Mouse (Mus musculus) erythroblast, embryonic 14.5 days (primary cell): ENCODE data around the gene Olfr763. TPM values are rescaled to one million over a fixed set of nuclear protein-coding genes. Genes with fewer than 3 reads are reported as not detected.
"Not testable (repeated sequence)": the region's sequence is repeated elsewhere in the genome, so short reads cannot be mapped to it uniquely, and the experiment has no call there.

Experiments used
- H3K27me3 ChIP-seq: 2 replicates; pipeline ENCODE4 v1.6.1; 2012; ENCODE audit warnings: inconsistent platforms; ENCODE audit not compliant: control insufficient read depth
- H3K36me3 ChIP-seq: 2 replicates; pipeline ENCODE4 v1.6.1; 2012; ENCODE audit warnings: mild to moderate bottlenecking, inconsistent platforms; ENCODE audit not compliant: control insufficient read depth
- H3K4me1 ChIP-seq: 2 replicates; pipeline ENCODE4 v1.6.1; 2012; ENCODE audit warnings: inconsistent platforms; ENCODE audit not compliant: control insufficient read depth
- H3K4me3 ChIP-seq: replicated peaks from 2 replicates; pipeline ENCODE3; 2012; ENCODE audit warnings: moderate library complexity, mild to moderate bottlenecking, inconsistent platforms
- H3K9me3 ChIP-seq: 2 replicates; pipeline ENCODE4 v1.6.1; 2012; ENCODE audit warnings: low read length, inconsistent platforms, mixed read lengths; ENCODE audit not compliant: control insufficient read depth
- GATA1 ChIP-seq: IDR thresholded peaks from 2 replicates; pipeline ENCODE4 v1.6.1; 2012; ENCODE audit warnings: low read length, inconsistent platforms, mixed read lengths
- TAL1 ChIP-seq: IDR thresholded peaks from 3 replicates; pipeline ENCODE4 v1.6.1; 2012; ENCODE audit warnings: low read length, inconsistent platforms, mixed read lengths
- polyA plus RNA-seq: library from polyadenylated mRNA; stranded (reverse); fragments of >175 nt; gene quantifications from 2 replicates; pipeline ENCODE4 v1.2.3, GENCODE M21; 2012

Olfr763 gene
- polyA plus RNA-seq, 1 experiment = not detected

- no peaks in the 10 kb centered on the region for H3K4me1 ChIP-seq
- H3K27me3 ChIP-seq = no peaks in the 10 kb centered on the region
- H3K4me3 ChIP-seq = no peak within 1 kb of the TSS
- no peaks in the 10 kb centered on the region for H3K36me3 ChIP-seq
- peaks cover 5% of the 10 kb centered on the region; the same call in 1 of the 2 replicates for H3K9me3 ChIP-seq
- TF ChIP-seq GATA1 = no peak
- no peak for TF ChIP-seq TAL1
Measured at GRCm38 (mm10) chr10:129039796-129040195, 29.2 kb downstream of the Olfr763 start, which contains the start of gene Olfr764-ps1. Gene Olfr764-ps1 (minus strand): TSS chr10:129039896.

GRCm38 (mm10) chr10:129049898-129050297 lies 39.3 kb downstream of the Olfr763 start, which contains the start of gene Olfr765:
Gene Olfr765 (minus strand): TSS chr10:129049998.
- not testable (repeated sequence) for H3K4me1 ChIP-seq, H3K27me3 ChIP-seq, H3K4me3 ChIP-seq, H3K9me3 ChIP-seq, H3K36me3 ChIP-seq

Other genes with a start within 250 kb of the Olfr763 start
- gene Mmp19, start 219.9 kb upstream of the Olfr763 start, polyA plus RNA-seq = 0.01 TPM in 1 of 2 replicates, not detected in the other
- 0.94 and 1.2 TPM in 2 replicates for gene Dnajc14, start 206.7 kb upstream of the Olfr763 start, polyA plus RNA-seq
- 0.07 and 0.09 TPM in 2 replicates for gene Tmem198b, start 206.4 kb upstream of the Olfr763 start, polyA plus RNA-seq
- gene Sarnp, start 193.5 kb upstream of the Olfr763 start, polyA plus RNA-seq = 1.4 and 2.5 TPM in 2 replicates
- gene Ormdl2, start 189.1 kb upstream of the Olfr763 start, polyA plus RNA-seq = 1.3 and 2.2 TPM in 2 replicates
- not detected in 2 replicates for gene Gdf11, start 119.1 kb upstream of the Olfr763 start, polyA plus RNA-seq
- 0.04 and 0.21 TPM in 2 replicates for gene Cd63, start 109.8 kb upstream of the Olfr763 start, polyA plus RNA-seq
- gene Rdh5, start 87.9 kb upstream of the Olfr763 start, polyA plus RNA-seq = 0.06 and 0.17 TPM in 2 replicates
- gene Bloc1s1, start 86.8 kb upstream of the Olfr763 start, polyA plus RNA-seq = 16.6 and 25.2 TPM in 2 replicates
- gene Itga7, start 77.0 kb upstream of the Olfr763 start, polyA plus RNA-seq = 0.07 TPM in 1 of 2 replicates, not detected in the other
- gene Mettl7b, start 49.8 kb upstream of the Olfr763 start, polyA plus RNA-seq = not detected in 2 replicates
- not detected in 2 replicates for gene Olfr9, start 21.4 kb upstream of the Olfr763 start, polyA plus RNA-seq
- gene Olfr764-ps1, start 29.1 kb downstream of the Olfr763 start, polyA plus RNA-seq = not detected in 2 replicates
- gene Olfr765, start 39.2 kb downstream of the Olfr763 start, polyA plus RNA-seq = not detected in 2 replicates
- gene Olfr766-ps1, start 58.2 kb downstream of the Olfr763 start, polyA plus RNA-seq = not detected in 2 replicates
- gene Olfr767, start 72.1 kb downstream of the Olfr763 start, polyA plus RNA-seq = not detected in 2 replicates
- not detected in 2 replicates for gene Olfr768, start 88.6 kb downstream of the Olfr763 start, polyA plus RNA-seq
- gene Olfr769, start 107.1 kb downstream of the Olfr763 start, polyA plus RNA-seq = not detected in 2 replicates
- not detected in 2 replicates for gene Olfr770, start 128.2 kb downstream of the Olfr763 start, polyA plus RNA-seq
- gene Olfr771, start 154.0 kb downstream of the Olfr763 start, polyA plus RNA-seq = not detected in 2 replicates
- gene Olfr772, start 167.1 kb downstream of the Olfr763 start, polyA plus RNA-seq = not detected in 2 replicates
- gene Olfr773, start 176.6 kb downstream of the Olfr763 start, polyA plus RNA-seq = not detected in 2 replicates
- gene Olfr774, start 225.4 kb downstream of the Olfr763 start, polyA plus RNA-seq = not detected in 2 replicates
- gene Olfr775, start 237.6 kb downstream of the Olfr763 start, polyA plus RNA-seq = 0.01 TPM in 1 of 2 replicates, not detected in the other
- 0.06 TPM in 1 of 2 replicates, not detected in the other for gene Olfr776, start 248.3 kb downstream of the Olfr763 start, polyA plus RNA-seq